Mouse (Mus musculus) midbrain, embryonic 14.5 days (tissue): ENCODE data around the gene Tbc1d5. TPM values are rescaled to one million over a fixed set of nuclear protein-coding genes. Genes with fewer than 3 reads are reported as not detected.

Experiments
- ATAC-seq: fragments of 200-750 bp; cut with Nextera tagmentation; 2 replicates; pipeline ENCODE4 v1.8.0; 2017; ENCODE audit warnings: moderate number of reproducible peaks, moderate library complexity; ENCODE audit not compliant: low FRiP score, low TSS enrichment
- DNase-seq: peaks from one replicate; pipeline ENCODE4 v3.0.0-alpha.2; 2015
- H3K27ac ChIP-seq: fragments of 300-500 bp; sonication (generic); replicated peaks from 2 replicates; pipeline ENCODE4 v1.5.1; 2014; ENCODE audit warnings: mild to moderate bottlenecking, low read depth, low read length, moderate library complexity
- H3K27me3 ChIP-seq: fragments of 300-500 bp; sonication (generic); 2 replicates; pipeline ENCODE4 v1.6.1; 2014; ENCODE audit warnings: low read length, control low read depth, mixed read lengths; ENCODE audit not compliant: control insufficient read depth, insufficient read depth
- H3K36me3 ChIP-seq: fragments of 300-500 bp; sonication (generic); 2 replicates; pipeline ENCODE4 v1.6.1; 2014; ENCODE audit warnings: low read length, control low read depth; ENCODE audit not compliant: control insufficient read depth, insufficient read depth
- H3K4me1 ChIP-seq: fragments of 300-500 bp; sonication (generic); 2 replicates; pipeline ENCODE4 v1.6.1; 2014; ENCODE audit warnings: mild to moderate bottlenecking, antibody characterized with exemption, low read length, control low read depth; ENCODE audit not compliant: control insufficient read depth, insufficient read depth
- H3K4me2 ChIP-seq: fragments of 300-500 bp; sonication (generic); 2 replicates; pipeline ENCODE4 v1.6.1; 2014; ENCODE audit warnings: mild to moderate bottlenecking, low read length, moderate library complexity
- H3K4me3 ChIP-seq: fragments of 300-500 bp; sonication (generic); replicated peaks from 2 replicates; pipeline ENCODE4 v1.5.1; 2014; ENCODE audit warnings: low read depth, low read length
- H3K9ac ChIP-seq: fragments of 300-500 bp; sonication (generic); replicated peaks from 2 replicates; pipeline ENCODE4 v1.6.1; 2014; ENCODE audit warnings: mild to moderate bottlenecking, low read length, moderate library complexity
- H3K9me3 ChIP-seq: fragments of 300-500 bp; sonication (generic); 2 replicates; pipeline ENCODE4 v1.6.1; 2016; ENCODE audit warnings: low read length, control low read depth, mixed read lengths; ENCODE audit not compliant: control insufficient read depth
- WGBS: fragments of 180-500 bp; shearing (Covaris S2); extraction: QIAGEN DNeasy Blood & Tissue Kit; methylation state at CpG from one replicate; pipeline ENCODE4 v1.1.7; 2014; 5-methylcytosine and 5-hydroxymethylcytosine counted together
- polyA plus RNA-seq: library from polyadenylated mRNA; unstranded; fragments of >200 nt; fragmentation: Nextera tagmentation; extraction: Ambion mirVana; gene quantifications from 2 replicates; pipeline ENCODE4 v1.2.1, GENCODE M21; 2014

The Tbc1d5 gene
- polyA plus RNA-seq, 1 experiment from 2014 or later: 8.4 TPM

GRCm38 (mm10) chr17:51194787-51195186 is 15.6 kb upstream of the Tbc1d5 start:
- Histone ChIP-seq H3K27ac (no peak overlapping the region), H3K9ac (no peak overlapping the region), H3K4me2 (no peak overlapping the region), H3K9me3 (no peaks in the 10 kb centered on the region), H3K27me3 (no peaks in the 10 kb centered on the region), H3K4me3 (no peak overlapping the region), H3K36me3 (no peaks in the 10 kb centered on the region), H3K4me1 (no peaks in the 10 kb centered on the region)
- no peak for ATAC-seq
- 82% methylated on average over 2 of the region's 2 CpGs for WGBS
- no peak for DNase-seq

GRCm38 (mm10) chr17:51191381-51191780 is 12.2 kb upstream of the Tbc1d5 start:
- DNase-seq: no peak
- H3K4me1 ChIP-seq: no peaks in the 10 kb centered on the region
- H3K36me3 ChIP-seq: no peaks in the 10 kb centered on the region
- WGBS: 100% methylated on average over 1 of the region's 1 CpGs
- no peaks in the 10 kb centered on the region for H3K27me3 ChIP-seq
- H3K9me3 ChIP-seq: no peaks in the 10 kb centered on the region
- no peak overlapping the region for H3K4me3 ChIP-seq
- ATAC-seq: no peak
- H3K27ac ChIP-seq: no peak overlapping the region
- no peak overlapping the region for H3K4me2 ChIP-seq
- H3K9ac ChIP-seq: no peak overlapping the region

- Histone ChIP-seq H3K4me2 (no peak overlapping the region), H3K27ac (no peak overlapping the region), H3K9ac (no peak overlapping the region), H3K27me3 (no peaks in the 10 kb centered on the region), H3K4me3 (no peak overlapping the region), H3K4me1 (peaks cover 5% of the 10 kb centered on the region; the same call in 1 of the 2 replicates), H3K36me3 (no peaks in the 10 kb centered on the region), H3K9me3 (no peaks in the 10 kb centered on the region)
- no peak for DNase-seq
- no peak for ATAC-seq
- 93% methylated on average over 2 of the region's 2 CpGs for WGBS
These were observed 3.6 kb upstream of the Tbc1d5 start for GRCm38 (mm10) chr17:51182715-51183114.

GRCm38 (mm10) chr17:51178491-51179194 is 509 bp downstream of the Tbc1d5 start:
- peak; percentile 82 for DNase-seq
- Histone ChIP-seq H3K9ac (peak overlapping the region; percentile 95), H3K4me1 (peaks cover 6% of the 10 kb centered on the region; the same call in 1 of the 2 replicates), H3K9me3 (no peaks in the 10 kb centered on the region), H3K27me3 (no peaks in the 10 kb centered on the region), H3K27ac (peak overlapping the region; percentile 99), H3K4me2 (peak overlapping the region; percentile 78), H3K4me3 (peak overlapping the region; percentile 82), H3K36me3 (no peaks in the 10 kb centered on the region)
- WGBS: under 1% methylated on average over 58 of the region's 59 CpGs
- peak; percentile 80 for ATAC-seq

GRCm38 (mm10) chr17:51177923-51178322 is 1.2 kb downstream of the Tbc1d5 start:
- Histone ChIP-seq H3K4me2 (peak overlapping the region; percentile 78), H3K9me3 (no peaks in the 10 kb centered on the region), H3K36me3 (no peaks in the 10 kb centered on the region), H3K27me3 (no peaks in the 10 kb centered on the region), H3K9ac (peak overlapping the region; percentile 95), H3K4me1 (peaks cover 6% of the 10 kb centered on the region; the same call in 1 of the 2 replicates), H3K27ac (peak overlapping the region; percentile 99), H3K4me3 (peak overlapping the region; percentile 82)
- ATAC-seq (no peak), DNase-seq (peak; percentile 23)
- WGBS: 63% methylated on average over 6 of the region's 6 CpGs

GRCm38 (mm10) chr17:51172332-51172731 is 6.8 kb downstream of the Tbc1d5 start:
- Histone ChIP-seq H3K9me3 (no peaks in the 10 kb centered on the region), H3K4me3 (no peak overlapping the region), H3K9ac (no peak overlapping the region), H3K27me3 (no peaks in the 10 kb centered on the region), H3K36me3 (no peaks in the 10 kb centered on the region), H3K4me1 (no peaks in the 10 kb centered on the region), H3K27ac (no peak overlapping the region), H3K4me2 (no peak overlapping the region)
- ATAC-seq: no peak
- WGBS: 93% methylated on average over 1 of the region's 1 CpGs
- DNase-seq: no peak

GRCm38 (mm10) chr17:51171504-51171903 is 7.6 kb downstream of the Tbc1d5 start:
- H3K9ac ChIP-seq: no peak overlapping the region
- DNase-seq: no peak
- H3K36me3 ChIP-seq: no peaks in the 10 kb centered on the region
- no peaks in the 10 kb centered on the region for H3K4me1 ChIP-seq
- WGBS: 95% methylated on average over 3 of the region's 3 CpGs
- ATAC-seq: no peak
- H3K27ac ChIP-seq: no peak overlapping the region
- H3K9me3 ChIP-seq: no peaks in the 10 kb centered on the region
- H3K27me3 ChIP-seq: no peaks in the 10 kb centered on the region
- no peak overlapping the region for H3K4me2 ChIP-seq
- no peak overlapping the region for H3K4me3 ChIP-seq

- Histone ChIP-seq H3K9ac (no peak overlapping the region), H3K4me3 (no peak overlapping the region), H3K4me2 (no peak overlapping the region), H3K36me3 (no peaks in the 10 kb centered on the region), H3K9me3 (no peaks in the 10 kb centered on the region), H3K27me3 (no peaks in the 10 kb centered on the region), H3K27ac (no peak overlapping the region), H3K4me1 (no peaks in the 10 kb centered on the region)
- WGBS: 85% methylated on average over 4 of the region's 4 CpGs
- DNase-seq: no peak
- ATAC-seq: no peak
These were observed 9.2 kb downstream of the Tbc1d5 start for GRCm38 (mm10) chr17:51169911-51170310.

- Histone ChIP-seq H3K27ac (no peak overlapping the region), H3K36me3 (no peaks in the 10 kb centered on the region), H3K4me2 (no peak overlapping the region), H3K9ac (no peak overlapping the region), H3K4me1 (no peaks in the 10 kb centered on the region), H3K27me3 (no peaks in the 10 kb centered on the region), H3K9me3 (no peaks in the 10 kb centered on the region), H3K4me3 (no peak overlapping the region)
- ATAC-seq: no peak
- no peak for DNase-seq
These were observed 16.8 kb downstream of the Tbc1d5 start for GRCm38 (mm10) chr17:51162366-51162765.
